Mouse (Mus musculus): ENCODE measurements around the gene Aen.

DNA sequence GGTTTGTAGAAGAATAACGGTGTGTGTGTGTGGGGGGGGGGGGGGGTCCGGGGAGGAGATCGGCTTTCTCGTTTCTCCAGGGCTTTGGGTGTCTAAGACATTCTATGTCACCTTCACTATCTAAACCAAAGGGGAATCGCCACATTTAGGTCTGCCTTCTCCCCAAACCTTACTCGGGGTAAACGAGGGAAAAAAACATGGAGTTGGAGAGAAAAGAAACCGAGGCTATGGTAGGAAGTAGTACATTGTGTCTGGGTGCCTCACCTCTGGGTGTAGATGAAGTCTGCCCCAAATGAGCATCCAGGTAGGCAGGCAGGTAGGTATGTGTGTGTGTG lies 12.0 kb upstream of the Aen start:
- TF ChIP-seq CTCF (conservative IDR thresholded peaks at IDR 0.05; ENCODE audit: low read length) (no peak), NANOG (IDR thresholded peaks at IDR 0.05; ENCODE audit: borderline replicate concordance, low read length) (no peak)

Measured in E14TG2a.4 (cell line).